Mouse (Mus musculus): ENCODE results near the gene Kbtbd13.

The Kbtbd13 gene

DNA sequence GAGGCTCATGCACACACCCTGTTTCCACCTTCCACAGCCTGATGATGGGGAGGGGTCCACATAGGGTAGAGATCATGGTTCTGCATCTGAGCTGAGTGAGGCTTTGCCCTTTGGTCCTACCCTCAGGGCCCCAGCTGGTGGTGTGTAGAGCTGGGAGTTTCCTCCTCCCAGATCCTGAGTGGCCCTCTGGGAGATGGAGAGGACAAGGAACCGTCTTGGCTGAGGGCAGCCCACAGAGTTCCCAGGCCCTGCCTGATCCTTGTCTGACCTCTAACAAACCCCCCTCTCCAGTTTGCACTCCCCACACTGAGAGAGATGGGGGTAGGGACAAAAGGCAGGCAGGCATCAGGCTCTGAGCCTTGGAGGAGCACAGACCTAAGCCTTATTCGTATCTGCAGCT is 2.9 kb upstream of the Kbtbd13 start:
- DNase-seq (ENCODE audit: extremely low read depth, insufficient read length, low spot score): no peak

DNA sequence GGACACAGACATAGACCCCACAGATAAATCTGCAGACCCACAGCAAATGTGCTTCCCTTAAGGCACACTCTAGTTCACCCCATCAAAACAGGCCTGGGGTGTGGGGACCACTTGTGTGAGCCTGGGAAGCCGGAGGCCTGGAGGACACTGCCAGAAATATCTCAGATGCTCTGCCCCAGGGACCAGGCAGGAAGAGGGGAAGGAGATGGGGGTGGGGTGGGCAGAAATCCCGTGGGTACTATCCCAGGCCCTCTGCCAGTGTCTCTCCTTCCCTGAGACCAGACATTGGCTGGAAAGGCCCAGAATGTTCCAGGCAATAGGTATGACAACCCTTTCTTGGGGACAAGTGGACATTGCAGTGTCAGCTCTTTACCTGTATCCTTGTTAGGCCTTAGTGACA is 2.2 kb upstream of the Kbtbd13 start:
- no peak for DNase-seq (ENCODE audit: extremely low read depth, insufficient read length, low spot score)

DNA sequence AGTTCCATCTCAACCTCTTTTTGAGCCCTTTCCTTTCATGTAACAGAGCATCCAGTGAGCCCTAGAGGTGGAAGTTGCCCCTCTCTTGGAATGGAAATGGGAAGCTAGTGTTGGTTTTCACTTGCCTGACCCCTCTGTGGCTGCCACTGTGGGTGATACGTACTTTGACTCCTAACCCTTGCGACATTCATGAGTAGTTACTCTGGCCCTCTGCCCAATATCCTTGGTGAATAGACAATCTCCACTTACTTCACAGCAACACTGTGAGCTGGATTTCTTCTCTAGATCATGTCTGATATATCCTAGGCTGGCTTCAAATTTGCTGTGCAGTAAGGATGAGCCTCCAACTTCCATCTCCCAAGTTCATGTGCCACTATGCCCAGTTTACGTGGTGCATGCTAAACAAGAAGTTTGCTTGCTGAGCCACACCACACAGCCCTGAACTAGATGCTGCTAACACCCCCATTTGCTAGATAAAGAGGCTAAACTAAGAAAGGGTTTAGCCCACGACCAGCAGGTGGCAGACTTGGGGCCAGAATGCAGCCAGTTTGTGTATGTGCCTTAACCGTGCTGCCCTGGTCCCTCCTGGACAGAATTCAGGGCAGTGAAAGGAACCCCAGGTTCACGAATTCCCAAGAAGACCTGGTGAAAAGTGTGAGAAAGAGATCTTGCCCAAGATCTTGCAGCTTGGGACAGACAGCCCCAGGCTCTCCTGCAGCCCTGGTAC is 1.3 kb upstream of the Kbtbd13 start:
- peak; percentile 54 for DNase-seq (ENCODE audit: extremely low read depth, insufficient read length, low spot score)

DNA sequence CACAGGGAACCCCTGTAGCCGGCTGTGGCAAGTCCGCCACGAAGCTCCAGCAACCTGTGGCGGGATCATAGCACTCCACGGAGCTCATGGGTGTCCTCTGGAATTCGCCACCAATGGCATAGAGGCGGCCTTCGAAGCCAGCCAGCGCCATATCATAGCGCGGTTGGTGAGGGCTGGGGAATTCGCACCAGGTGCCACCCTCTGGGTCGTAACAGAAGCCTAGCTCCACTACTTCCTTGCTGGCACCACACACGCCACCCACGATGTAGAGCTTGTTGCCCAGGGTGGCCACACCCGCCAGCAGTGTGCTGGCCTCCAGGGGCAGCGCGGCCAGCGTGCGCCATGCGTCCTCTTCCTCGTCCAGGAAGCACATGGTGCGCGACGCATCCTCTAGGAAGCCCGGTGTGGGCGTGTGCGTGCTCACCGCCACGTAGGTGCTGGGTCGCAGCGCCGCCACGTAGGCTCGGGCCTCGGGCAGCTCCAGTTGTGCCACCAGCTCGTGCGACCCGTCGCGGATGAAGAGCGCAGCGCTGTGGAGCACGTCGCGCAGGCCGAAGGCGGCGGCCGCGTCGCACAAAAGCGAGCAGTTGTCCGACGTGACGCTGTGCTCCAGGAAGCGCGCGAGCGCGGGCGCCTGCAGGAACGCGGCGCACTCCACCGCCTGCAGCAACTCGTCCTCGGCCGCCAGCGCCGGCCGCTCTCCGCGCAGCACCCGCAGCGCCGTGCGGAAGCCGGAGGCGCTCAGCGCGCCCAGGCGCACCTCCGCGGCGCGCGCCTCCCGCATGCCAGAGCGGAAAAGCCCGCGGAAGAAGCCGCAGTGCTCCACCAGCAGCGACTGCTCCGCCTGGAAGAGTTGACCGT is 470 bp downstream of the Kbtbd13 start:
- DNase-seq (ENCODE audit: extremely low read depth, insufficient read length, low spot score): no peak

DNA sequence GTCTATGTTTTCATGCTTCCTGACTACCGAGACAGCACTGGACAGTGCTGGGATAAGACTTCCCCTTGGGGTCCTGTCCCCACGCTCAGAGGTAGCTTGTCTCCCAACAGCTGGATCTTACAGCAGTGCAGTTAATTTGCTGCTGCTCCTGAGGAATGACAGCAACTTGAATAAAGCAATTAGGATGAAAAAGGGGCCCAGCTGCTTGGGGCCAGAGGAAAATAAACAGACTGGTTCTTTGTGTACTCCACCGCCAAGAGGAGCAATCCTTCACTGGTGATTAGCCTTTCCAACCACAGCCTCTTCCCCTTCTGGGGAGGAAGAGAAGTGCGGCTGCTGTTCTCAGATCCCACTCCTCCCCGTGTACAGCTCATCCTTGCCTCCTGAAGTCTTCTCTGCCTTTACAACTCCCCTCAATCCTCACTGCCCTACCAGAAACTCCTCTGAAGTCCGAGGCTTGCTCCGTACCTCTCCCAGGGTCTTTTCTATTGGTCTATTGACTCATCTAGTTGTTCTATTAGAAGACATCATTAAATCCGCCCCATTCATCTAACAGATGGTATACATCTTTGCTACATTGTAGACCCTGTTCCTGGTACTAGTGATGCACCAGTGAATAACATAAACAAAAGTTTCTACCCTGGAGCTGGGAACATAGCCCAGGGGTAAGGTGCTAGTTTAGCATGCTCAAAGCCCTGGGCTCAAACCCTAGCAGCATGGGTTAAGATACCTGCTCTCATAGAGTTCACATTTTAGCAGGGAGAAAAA is 4.9 kb downstream of the Kbtbd13 start:
- no peak for DNase-seq (ENCODE audit: extremely low read depth, insufficient read length, low spot score)

DNA sequence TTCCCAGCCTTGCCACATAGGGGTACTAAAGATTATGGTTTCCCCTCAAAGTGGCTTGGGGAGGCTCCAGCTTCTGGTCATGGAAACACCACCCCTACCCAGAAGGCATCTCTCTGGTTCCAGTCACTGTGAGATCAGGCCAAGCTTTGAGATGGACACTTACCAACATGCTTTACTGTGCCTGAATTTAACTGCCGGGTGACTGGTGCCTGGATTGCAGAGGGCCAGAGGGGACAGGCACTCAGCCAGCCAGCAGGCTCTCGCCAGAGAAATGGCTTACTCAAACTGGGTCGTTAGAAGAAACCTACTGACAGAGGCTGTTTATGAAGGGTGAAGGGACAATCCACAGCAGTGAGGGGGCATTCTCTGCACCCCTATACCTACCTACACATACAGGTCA is 7.2 kb downstream of the Kbtbd13 start:
- no peak for DNase-seq (ENCODE audit: extremely low read depth, insufficient read length, low spot score)

DNA sequence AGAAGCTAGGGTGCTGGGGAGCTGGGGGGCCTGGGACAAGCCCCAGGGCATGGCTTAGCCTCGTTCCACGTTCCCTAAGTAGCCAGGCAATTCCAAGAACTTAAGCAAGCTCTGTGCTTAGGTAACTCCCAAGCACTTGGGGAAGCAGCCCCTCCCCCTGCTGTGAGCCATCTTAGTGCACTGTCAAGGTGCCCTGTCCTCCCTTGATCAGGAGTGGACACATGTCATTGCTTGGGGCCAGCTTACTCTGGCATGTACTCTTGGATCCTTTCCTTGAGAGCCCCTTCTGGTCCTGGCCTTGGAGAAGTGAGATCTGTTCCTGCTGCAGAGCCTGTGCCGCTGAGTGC is 8.7 kb downstream of the Kbtbd13 start:
- DNase-seq (ENCODE audit: extremely low read depth, insufficient read length, low spot score): no peak

DNA sequence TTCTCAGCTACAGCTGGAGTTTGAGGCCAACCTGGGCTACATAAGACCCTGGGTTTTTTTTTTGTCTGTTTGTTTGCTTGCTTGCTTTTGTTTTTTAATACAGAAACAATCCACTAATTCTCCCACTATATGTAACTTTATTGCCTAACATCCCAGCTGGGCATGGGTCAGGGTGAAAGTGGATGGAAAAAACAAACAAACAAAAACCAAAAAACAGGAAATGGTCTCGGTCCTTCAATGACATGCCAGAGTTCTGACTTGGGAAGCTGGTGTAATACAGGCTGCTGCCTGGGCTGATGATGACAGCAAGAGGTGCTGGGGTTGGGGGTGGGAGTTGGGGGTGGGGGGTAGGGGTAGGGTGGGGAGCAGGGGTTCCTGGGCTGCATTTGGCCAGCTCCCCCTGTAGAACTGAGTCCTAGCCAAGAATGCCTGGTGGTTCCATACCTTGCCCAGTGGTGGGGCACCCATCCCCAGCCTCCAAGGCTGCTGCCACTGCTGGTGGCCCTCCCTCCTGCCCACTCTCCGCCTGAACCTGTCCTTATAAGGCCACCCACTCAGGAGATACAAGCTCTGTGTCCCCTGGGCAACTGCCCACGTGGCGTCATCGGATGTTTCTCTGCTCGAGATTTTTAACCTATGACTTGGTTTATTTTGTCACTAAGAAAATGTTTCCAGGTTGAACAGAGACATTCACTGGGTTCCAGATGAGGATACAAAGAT is 9.3 kb downstream of the Kbtbd13 start:
- DNase-seq (ENCODE audit: extremely low read depth, insufficient read length, low spot score): no peak

DNA sequence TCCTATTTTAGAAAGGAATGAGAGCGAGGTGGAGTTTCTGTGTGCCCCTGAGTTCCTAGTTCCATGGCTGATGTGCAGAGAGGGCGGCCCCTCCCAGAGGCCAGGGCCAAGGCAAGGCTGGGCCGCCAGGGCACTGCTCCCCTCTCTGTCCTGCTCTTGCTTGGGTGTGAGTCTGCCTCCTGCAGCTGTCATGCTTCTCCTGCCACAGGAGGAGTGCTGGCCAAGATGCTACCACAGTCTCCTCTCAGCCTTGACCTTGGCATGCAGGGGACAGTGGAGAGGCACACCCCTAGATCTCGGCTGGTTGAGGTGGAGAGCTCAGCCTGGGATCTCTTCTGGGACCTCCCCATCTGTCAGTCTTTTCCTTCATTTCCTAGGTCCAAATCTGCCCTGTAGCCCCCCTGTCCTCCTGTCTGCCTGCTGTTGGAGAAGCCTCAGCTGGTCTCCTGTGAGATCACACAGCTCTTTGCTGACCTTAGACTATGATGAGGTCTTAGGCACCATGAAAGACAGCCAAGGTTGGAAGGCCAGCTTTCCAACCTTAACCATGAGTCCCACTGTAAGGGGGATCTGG is 10.3 kb downstream of the Kbtbd13 start:
- no peak for DNase-seq (ENCODE audit: extremely low read depth, insufficient read length, low spot score)

DNA sequence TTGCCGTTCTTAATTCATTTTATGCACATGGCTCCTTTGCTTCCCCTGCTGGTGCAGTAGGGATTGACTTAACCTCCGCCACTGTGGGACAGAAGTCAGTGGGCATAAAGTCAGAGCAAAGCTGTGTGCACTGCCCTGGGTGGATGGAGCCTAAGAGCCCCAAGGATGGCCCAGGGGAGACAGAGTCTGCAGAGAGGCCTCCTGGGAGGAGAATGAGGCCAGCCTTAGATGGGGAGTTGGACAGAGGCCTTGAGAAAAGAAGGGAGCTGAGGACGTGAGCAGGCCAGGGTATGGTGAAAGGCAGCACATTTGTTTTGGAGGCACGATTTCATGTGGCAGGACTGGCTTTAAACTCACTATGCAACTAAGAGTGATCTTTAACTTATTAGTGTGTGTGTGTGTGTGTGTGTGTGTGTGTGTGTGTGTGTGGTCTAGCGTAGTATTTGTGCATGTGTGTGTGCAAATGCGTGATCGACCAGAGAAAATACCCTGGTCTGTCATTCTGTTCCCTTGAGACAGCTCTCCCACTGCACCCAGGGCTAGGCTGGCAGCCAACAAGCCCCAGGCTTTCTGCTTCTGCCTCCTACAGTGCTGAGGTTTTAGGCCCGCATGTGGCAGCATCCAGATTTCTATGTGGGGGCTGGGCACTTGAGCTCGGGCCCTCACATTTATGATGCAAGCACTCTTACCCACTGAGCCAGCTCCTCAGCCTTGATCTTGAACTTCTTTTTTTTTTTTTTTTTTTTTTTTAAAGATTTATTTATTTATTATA is 16.1 kb downstream of the Kbtbd13 start:
- no peak for DNase-seq (ENCODE audit: extremely low read depth, insufficient read length, low spot score)

DNA sequence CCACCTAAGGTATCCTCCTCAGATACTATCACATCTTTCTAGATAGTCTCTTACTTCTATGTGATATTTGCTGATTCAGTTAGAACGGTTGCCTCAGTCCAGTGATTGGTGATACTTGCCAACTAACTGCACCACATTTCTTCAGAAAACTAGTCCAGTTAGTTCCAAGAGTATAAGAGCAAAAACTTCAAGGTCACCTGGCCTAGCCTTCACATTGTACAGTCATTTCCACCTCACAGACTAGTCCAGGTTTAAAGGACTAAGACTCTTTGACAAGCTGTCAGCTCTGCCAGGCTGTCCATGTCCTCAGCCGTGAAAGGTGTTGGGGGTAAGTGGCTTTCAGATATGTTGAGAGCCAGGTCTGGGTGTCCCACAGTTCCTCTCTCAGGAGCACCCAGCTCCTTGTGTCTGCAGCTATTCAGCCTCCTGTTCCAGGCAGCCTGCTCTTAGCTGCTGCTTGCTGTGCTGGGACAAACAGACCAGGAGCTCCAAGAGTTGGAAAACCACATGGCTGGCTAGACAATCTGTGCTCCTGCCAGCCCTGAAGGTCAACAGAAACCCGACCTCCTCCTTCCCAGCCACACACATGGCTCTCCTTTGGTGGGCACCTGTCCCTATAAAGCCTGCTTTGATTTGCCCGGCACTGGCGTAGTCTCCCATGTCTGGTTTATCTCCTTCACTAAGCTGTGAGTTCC is 16.8 kb downstream of the Kbtbd13 start:
- no peak for DNase-seq (ENCODE audit: extremely low read depth, insufficient read length, low spot score)

DNA sequence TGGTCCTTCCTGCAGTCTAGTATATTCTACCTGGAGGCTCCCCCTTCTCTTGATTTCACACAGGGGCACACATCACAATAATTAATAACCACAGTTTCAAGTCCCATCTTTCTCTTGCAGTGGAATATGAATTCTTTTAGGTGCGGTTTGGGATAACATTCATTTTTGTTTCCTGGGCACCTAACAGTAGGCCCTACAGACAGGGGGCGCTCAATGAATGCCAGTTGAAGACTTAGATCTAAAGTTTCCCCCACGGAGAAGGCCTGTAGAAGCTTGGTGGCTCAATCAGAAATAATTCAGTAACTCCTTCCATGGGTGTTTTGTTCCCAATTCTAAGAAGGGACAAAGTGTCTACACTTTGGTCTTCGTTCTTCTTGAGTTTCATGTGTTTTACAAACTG is 19.0 kb downstream of the Kbtbd13 start:
- DNase-seq (ENCODE audit: extremely low read depth, insufficient read length, low spot score): no peak

DNA sequence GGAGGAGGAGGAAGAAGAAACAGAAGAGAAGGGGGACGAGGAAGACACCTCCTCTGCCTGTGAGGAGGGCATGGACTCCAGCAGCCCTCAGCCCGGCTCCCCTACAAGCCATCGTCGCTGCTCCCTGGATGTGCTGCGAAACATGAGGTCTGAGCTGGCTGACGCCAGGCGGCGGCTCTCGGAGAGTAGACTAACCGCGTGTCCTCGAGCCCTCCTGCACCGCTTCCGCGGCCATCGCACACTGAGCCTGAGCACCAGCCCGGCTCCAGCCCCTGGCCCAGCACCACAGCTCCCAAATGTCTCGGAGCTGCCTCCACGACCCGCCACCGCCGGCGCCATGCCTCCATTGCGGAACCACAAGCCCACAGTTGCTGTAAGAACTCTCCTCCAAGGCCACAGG is 19.7 kb downstream of the Kbtbd13 start:
- no peak for DNase-seq (ENCODE audit: extremely low read depth, insufficient read length, low spot score)

DNA sequence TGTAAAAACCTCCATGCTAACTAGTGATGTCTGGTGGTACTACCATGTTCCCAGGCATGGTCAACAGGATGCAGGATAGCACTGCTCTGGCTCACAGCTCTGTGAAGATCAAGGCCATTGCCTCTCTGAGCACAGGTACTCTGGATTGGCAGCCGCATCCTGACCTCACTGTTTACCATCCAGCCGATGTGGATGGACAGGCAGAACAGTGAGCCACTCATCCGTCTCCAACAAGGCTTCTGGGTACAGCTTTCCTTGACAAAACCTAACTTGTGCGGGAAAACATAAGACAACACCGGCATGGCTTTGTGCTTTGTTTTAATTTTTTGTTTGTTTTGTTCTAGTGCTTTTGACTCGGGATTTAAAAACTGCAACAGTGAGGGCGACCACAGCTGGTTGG is 25.7 kb downstream of the Kbtbd13 start:
- DNase-seq (ENCODE audit: extremely low read depth, insufficient read length, low spot score): no peak

DNA sequence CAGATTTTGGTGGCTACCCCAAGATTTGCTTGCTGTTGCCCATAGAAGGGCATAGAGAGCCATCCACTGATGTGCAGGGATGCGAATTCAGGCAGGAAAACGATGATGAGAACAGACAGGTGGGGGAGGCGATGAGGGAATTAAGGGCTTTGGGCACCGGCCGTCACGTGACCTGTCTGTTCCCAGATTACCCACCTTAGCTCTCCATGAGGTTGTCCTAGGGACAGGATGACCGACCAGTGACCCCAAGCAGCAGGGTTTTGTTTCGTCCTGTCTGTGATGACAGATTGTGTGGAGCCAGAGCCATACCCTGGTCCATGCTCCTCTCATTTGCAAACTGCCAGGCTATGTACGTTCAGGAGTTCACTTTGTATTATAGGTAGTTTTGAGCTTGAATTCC is 27.8 kb downstream of the Kbtbd13 start:
- DNase-seq (ENCODE audit: extremely low read depth, insufficient read length, low spot score): no peak

DNA sequence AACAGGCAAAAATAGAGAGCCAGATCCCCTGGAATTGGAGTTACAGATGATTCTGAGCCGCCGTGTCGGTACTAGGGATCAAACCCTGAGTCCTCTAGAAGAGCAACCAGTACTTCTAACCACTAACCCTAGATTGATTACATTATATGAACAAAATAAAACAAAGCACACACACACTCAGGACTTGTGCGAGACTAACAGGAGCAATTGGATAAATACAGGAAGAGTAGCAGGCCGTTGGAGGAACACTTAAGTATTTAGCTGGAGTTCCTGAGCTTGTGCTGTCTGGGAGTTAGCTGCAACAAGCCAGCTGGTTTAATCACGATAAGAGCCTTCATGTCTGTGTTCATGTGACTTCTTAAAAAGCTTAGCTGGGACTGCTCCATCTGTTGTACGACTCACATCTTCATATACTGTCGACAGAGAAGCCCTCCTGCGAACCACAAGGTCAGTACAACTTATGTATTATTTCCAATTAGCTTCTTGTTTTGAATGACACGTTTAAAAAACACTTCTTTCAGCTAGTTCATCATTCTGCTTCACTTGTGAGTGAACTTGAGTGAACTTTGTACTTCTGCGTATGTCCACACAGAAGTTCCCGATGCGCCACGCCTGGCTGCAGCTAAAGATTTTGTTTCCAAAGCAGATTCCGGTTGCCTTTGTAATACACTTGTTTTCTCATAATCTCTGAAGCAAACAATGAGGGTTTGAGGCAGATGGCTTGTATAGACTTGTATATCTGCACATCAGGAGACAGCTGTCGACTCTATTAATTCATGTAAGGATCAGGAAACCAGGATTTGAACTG is 30.6 kb downstream of the Kbtbd13 start, which contains the start of gene Ubap1l:
Gene Ubap1l, plus strand, starts transcription at position 401 of the 808 bp plus-strand sequence.
- no peak for DNase-seq (ENCODE audit: extremely low read depth, insufficient read length, low spot score)

DNA sequence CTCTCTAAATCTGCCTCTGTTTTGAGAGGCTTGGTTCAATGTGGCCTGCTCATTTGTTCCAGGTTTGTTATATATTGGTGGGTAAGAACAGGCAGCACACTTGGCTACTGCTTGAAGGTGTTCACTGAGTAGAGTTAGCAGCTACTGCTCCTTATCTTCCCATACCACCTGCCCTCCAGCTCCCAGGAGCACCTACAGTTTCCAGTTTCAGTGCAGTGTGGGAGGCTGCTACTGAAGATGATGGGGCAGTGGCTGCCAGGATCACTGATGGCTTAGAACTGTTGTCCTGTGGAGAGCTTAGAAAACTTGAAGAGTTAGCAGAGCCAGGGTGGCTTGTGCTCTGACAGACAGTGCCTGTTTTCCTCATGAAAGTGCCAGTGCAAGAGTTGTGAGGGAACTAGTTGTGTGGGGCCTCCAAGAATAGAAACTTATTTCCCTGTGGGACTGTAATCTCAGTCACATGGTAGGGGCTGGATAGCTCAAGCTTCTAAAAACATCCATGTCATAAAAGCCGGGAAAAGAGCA is 32.4 kb downstream of the Kbtbd13 start:
- DNase-seq (ENCODE audit: extremely low read depth, insufficient read length, low spot score): no peak

DNA sequence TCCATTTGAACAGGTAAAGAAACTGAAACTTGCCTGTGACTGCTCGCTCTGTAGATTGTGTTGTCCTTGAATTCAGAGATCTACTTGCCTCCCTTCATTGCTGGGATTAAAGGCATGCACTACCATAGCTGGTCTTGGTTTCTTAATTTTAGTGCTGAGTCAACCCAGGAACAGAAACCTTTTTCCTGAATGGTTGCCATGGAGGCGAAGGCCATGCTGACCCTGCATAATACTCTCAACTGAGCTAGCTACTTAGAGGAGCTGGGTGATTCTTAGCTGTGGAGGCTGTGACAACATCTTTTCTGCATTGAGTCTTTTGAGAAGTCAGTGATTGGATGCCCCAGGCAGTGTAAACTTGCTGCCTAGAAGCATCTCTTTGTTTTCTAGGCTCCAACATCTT is 34.5 kb downstream of the Kbtbd13 start:
- DNase-seq (ENCODE audit: extremely low read depth, insufficient read length, low spot score): no peak
